Mouse (Mus musculus): ENCODE measurements around the gene Zfp689.
"Not testable (repeated sequence)": the region's sequence is repeated elsewhere in the genome, so short reads cannot be mapped to it uniquely, and the experiment has no call there.

Gene Zfp689

DNA sequence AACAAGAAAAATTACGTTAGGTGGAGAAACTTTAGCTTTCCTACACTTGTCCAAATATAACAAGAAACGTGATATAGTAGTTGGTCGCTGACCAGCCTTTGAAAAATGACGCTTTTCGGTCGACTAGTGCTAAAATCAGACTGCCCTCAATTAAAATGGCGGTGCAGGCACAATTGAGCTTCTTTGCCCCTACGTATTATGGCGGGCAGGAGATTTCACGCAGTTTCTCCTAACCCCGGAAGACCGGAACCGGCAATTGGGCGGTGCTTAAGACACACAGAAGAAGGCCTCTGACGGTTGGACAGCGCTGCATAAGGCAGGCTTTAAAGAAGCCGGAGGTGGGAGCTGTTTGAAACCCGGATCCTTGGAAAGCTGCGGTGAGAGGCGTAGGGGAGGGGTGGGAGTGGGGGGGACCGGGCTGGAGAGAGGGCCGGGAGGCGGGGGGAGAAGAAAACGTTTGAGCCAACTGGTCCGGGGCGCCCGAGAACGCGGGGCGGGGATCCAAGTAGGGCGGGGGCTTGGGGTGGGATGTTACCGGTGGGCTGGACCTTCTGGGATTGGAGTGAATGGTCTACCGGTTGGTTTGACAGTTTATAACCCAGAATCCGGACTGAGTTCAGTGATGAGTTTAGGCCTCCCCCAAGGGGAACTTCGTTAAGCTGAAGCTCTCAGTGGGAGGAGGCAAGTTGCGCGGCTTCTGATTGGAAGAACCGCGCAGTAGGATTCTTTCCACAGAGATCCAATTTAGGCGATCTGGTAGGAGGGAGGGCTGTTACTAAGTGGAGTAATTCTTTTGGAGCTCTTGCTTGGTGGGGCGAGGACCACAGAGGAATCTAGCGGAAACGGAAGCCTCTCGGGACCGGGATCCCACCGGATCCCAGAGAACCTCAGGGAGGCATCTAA is 22.0 kb upstream of the Zfp689 start:
- peak; percentile 96 for DNase-seq (ENCODE audit: low spot score)

DNA sequence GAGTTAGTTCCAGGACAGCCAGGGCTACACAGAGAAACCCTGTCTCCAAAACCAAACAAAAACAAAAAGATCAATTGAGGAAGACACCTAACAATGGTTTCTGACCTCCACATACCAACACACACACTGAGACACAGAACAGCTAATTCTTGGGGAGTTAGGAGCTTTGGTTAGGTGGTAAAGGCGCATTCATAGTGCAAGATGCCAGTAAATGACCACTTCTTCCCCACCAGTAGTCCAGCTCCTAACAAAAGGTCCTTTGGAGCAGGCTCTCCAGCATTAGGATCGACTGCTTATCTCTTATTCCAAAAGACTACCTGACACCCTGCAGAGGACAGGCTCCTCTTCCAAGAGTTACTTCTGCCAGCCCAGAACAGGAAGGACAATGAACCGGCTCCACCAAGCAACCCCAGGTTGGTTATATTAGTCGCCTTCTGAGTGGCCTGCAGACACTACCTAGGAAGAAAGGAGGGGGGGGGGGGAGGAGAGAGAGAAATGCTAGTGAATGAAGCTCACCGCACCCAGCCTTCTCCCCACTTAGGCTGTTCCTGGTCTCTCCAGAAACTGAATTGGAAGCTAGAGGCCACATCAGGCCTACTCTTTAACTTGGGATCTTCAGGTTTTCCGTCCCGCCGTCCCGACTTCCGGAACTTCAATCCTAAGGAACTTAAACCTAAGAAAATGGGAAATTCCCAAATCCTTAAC is 21.2 kb upstream of the Zfp689 start:
- DNase-seq (ENCODE audit: low spot score) = no peak

DNA sequence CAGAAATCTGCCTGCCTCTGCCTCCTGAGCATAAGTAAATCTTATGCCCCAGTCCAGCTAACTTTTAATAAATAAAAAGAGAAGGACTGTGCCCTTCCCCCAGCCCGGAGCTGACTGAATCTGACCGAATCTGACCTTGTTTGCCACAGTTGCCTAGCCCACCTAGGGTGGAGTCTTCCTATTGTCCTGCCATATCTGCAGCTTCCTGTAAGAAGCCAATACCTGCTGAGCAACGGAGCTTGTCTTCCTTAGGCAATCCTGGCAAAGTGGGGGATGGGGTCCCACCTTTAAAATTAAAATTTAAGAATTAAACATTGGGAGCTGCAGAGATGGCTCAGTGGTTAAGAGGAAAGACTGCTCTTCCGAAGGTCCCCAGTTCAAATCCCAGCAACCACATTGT is 17.6 kb upstream of the Zfp689 start:
- DNase-seq (ENCODE audit: low spot score) = no peak

DNA sequence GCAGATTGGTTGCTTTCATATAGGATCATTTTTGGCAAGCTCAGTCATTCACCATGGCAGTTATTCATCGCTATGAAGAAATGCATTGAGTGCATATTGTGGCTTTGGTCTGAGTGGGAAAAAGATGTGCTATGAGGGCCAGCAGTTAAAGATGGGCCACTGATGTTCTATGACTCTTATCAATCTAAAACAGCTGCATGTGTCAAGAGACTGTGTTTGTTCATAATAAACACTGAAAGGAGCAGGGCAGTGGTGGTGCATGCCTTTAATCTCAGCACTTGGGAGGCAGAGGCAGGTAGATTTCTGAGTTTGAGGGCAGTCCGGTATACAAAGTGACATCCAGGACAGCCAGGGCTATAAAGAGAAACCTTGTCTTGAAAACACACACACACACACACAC is 16.7 kb upstream of the Zfp689 start:
- DNase-seq (ENCODE audit: low spot score) = not testable (repeated sequence)

DNA sequence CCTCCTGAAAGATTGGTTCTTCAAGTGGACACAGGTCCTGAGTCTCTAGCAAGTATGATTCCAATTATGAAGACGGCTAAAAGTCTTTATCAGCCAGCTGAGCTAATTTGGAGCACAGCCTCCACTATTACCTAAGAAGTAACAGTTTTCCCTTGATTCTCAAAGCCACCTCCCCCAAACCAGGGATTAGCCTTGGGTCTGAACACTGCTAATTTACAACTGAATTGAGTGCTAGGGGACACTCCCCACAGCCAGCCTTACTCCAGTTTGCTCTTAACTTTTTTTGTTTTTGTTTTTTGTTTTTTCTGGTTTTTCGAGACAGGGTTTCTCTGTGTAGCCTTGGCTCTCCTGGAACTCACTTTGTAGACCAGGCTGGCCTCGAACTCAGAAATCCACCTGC is 16.2 kb upstream of the Zfp689 start:
- DNase-seq (ENCODE audit: low spot score) = no peak

DNA sequence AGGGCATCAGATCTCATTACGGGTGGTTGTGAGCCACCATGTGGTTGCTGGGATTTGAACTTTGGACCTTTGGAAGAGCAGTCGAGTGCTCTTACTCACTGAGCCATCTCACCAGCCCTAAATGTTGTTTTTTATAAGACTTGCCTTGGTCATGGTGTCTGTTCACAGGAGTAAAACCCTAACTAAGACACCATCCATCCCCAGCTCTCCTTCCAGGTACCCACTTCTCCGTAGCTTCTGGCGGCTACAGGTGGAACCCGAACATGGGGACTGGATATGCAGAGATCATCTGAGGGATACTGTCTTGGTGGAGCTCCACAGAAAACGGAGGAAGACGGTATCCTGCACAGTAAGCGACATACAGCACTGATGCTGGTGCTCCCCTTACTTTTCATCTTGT is 10.4 kb upstream of the Zfp689 start, which contains the start of gene Prr14:
Gene Prr14, plus strand, starts transcription at position 301 of the 400 bp plus-strand sequence.
- DNase-seq (ENCODE audit: low spot score) = not testable (repeated sequence)

DNA sequence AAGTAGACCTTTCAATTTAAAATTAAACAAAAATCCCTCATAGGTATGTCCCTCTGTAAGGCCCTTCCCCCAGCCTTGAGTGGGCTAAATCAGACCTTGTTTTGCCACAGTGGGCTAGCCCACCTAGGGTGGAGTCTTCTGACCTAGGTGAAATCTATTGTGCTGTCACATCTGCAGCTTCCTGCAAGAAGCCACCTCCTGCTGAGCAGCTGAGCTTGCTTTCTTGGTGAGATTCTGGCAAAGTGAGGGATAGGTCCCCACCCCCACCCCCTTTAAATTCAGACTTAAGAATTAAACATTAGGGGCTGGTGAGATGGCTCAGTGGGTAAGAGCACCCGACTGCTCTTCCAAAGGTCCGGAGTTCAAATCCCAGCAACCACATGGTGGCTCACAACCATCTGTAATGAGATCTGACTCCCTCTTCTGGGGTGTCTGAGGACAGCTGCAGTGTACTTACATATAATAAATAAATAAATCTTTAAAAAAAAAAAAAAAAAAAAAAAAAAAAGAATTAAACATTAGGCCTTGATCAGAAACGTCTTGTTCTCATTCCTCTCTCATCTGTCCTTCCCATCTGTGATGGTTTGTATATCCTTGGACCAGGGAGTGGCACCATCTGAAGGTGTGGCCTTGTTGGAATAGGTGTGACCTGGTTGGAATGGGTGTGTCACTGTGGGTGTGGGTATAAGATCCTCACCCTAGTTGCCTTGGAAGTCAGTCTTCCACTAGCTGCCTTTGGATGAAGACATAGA is 9.6 kb upstream of the Zfp689 start:
- not testable (repeated sequence) for DNase-seq (ENCODE audit: low spot score)

DNA sequence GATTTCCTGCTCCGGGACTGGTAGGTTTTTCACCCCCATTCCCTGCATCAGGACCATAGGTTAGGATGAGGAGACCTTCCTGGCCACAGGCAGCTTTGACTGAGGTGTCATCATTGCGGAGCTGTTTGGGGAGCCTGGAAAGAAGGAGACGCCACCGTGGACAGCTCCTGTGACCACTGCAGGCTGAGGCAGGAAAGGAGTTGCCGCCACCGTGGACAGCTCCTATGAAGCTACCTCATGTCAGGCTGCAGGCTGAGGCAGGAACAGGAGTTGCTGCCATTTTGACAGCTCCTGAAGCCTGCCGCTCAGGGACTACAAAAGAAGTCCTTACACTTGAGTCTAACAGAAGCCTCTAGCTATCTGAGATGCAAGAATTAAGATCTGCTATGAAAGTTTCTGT is 5.9 kb upstream of the Zfp689 start:
- no peak for DNase-seq (ENCODE audit: low spot score)

DNA sequence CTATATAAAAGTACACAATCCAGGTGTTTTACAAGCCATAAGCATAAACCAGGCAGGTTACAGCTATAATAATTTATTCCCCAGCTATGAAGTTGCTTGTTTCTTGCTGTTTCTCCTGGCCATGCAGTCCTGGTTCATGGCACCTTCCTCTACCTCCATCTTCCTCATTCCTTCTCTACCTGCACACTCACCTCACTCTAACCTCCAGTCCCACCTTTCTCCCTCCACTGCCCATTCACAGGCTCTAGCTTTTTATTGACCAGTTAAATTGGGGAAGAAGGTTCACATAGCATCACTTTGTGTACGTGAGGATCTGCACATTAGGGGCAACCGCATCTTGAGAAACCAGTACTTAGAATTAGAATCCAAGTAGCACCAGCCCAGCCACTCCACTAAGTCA is 4.1 kb upstream of the Zfp689 start:
- DNase-seq (ENCODE audit: low spot score) = no peak

DNA sequence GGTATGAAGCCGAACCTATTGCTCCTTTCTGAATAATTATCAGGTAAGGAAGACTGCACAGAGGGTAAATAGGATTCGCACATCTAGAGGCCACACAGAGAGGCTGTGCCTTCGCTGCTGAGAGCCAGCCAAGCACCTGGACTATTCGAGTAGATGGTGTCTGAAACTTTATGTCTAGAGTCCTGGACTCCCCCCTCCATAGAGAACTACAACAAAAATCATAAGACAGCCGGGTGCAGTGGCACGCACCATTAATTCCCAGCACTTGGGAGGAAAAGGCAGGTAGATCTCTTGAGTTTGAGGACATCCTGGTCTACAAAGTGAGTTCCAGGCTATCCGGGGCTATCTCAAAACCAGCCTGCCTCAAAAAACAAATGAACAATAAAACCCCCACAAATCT is 1.0 kb upstream of the Zfp689 start:
- DNase-seq (ENCODE audit: low spot score) = no peak

DNA sequence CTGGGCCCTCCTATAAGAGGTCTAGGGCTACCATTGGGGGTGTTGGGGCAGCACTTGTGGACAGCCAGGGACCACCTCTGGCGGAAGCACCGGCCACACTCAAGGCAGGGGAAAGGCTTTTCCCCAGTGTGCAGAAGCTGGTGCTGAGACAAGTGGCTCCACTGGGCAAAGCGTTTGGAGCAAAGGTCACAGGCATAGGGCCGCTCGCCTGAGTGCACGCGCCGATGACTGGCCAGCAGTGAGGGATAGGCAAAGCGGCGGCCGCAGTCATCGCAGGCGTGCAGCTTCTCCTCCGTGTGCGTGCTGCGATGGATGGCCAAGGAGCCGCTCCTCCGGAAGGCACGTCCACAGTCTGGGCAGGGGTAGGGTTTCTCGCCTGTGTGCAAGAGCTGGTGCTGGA is 5.0 kb downstream of the Zfp689 start:
- DNase-seq (ENCODE audit: low spot score) = no peak

DNA sequence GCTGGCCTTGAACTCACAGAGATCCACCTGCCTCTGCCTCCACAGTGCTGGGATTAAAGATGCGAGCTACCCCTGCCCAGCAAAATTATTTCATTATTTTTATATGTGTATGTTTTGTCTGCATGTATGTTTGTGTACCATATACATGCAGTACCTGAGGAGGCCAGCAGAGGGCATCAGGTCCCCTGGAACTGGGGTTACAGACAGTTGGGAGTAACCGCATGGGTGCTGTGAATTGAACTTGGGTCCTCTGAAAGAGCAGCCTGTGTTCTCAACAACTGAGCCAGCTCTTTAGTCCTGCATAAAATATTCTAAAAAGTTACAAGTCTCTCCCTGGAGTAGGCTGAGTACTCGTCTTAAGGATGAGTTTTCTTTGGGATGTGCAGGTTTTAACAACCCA is 11.2 kb downstream of the Zfp689 start:
- peak; percentile 20 for DNase-seq (ENCODE audit: low spot score)

DNA sequence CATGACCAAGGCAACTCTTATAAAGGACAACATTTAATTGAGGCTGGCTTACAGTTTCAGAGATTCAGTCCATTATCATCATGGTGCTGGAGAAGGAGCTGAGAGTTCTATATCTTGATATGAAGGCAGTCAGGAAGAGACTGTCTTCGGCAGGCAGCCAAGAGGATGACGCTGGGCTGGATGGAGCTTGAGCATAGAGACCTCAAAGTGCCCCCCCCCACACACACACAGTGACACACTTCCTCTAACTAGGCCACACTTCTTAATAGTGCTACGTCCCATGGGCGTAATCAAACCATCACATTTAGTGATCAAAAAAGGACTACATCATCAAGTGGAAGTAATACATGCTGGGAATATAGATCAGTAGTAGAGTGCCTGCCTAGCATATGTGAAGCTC is 13.8 kb downstream of the Zfp689 start:
- DNase-seq (ENCODE audit: low spot score) = no peak

DNA sequence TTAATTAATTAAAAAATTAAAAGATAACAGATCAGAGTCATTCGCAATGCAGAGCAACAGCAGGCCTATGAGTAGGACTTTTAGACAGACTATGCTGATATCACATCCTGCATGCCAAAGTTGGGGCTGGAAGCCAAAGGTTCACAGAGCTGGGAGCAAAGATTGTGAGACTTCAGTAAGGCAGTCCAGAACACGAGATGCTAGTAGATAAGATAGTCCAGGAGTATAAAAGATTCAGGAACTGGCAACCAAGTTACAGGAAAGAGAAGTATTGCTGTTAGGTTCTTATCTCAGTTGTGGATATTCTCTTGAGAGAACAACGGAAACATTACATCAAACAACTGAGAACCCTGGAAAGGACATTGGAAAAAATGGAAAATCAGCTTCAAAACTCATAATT is 22.6 kb downstream of the Zfp689 start:
- no peak for DNase-seq (ENCODE audit: low spot score)

DNA sequence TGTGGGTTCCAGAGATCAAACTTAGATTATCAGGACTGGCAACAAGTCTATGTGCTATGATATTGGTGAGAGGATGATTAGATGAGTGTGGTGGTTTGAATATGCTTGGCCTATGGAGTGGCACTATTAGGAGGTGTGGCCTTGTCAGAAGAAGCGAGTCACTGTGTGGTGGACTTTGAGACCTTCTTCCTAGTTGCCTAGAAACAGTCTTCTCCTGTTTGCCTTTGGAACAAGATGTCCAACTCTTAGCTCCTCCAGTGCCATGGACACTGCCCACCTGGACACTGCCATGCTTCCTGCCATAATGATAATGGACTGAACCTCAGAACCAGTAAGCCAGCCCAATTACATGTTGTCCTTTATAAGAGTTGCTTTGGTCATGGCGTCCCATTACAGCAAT is 23.0 kb downstream of the Zfp689 start:
- DNase-seq (ENCODE audit: low spot score) = no peak

DNA sequence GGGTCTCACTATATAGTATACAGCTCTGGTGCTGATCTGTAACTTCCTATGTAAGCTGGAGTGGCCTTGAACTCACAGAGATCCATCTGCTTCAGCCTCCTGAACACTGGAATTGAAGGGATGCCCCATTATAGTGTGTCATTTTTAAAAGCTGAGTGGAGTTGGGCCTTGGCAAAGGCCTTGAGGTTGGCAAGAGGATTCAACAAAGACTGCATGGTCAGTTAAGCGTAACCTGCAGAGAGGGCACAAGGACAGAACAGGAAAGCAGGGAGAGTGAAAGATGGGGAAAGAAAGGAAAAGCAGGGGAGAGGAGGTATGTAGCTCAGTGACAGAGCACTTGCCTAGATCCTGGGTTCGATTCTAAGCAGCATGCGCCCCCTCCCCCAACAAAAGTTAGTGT is 23.7 kb downstream of the Zfp689 start:
- no peak for DNase-seq (ENCODE audit: low spot score)

DNA sequence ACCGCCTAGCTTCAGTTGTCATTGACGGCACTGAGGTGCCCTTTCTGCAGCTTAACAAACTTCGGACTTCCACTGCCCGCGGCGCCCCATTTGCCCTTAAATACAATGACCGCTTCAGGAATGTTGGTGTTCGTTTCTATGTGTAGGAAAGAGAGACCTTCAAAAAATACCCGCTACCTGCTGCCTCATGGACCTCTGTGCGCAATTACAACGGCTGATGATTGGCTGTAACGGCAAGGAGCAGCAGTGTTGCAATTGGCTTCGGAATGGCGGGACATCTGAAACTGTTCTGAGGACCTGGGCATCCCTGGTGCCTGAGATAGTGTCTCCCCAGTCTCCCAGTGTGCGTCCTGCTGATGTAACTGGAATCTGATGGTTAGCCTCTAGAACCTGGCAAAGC is 26.7 kb downstream of the Zfp689 start:
- DNase-seq (ENCODE audit: low spot score) = peak; percentile 46

DNA sequence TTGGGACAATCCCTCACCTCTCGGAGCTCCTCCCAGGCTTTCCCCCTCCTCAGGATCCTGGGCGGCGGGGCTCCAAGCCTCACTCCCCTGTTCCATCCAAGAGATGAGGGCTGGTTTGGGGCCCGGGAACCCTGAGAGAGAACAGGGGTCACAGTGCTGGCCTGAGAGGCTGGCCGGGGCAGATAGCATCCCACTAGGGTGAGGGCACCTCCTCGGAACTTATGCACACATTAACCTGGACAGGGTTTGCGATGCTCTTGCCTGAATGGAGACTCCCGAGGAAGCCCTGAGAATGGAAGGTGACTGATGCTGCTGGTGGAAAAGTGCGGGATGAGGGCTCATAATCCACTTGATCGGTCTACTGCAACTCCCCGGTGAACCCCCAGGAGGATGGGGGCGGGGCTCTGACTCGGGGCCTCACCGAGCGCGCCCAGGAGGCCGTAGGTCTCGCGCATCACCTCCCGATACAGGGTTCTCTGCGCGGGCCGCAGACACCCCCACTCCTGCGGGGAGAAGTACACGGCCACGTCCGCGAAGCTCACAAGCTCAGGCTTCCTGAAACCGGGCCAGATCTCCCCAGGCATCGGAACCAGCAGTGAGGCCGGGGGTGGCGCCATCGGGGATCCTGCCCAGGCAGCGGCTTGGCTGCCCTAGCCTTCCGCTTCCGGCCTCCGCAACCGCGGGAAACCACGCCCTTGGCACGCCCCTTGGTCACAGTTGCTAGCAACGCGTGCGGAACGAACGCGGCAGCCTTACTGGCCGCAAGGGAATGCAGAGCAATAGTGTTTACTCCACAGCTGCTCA is 27.4 kb downstream of the Zfp689 start, which contains the start of gene Zfp688:
Gene Zfp688, minus strand, starts transcription at position 681 of the 804 bp plus-strand sequence.
- DNase-seq (ENCODE audit: low spot score) = peak; percentile 93

DNA sequence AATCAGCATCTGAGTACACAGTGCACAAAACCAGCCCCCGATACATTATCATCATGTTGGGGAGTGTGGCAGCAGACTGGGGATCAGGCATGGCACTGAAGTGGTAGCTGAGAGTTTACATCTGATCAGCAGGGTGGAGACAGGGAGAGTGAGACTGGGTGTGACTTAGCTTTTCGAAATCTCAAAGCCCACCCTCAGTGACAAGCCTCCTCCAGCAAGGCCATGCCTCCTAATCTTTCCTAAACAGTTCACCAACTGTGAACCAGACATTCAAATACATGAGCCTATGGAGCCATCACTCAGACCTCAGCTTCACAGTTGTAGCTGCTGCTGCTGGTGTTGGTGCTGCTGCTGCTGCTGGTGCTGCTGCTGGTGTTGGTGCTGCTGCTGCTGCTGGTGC is 37.5 kb downstream of the Zfp689 start:
- no peak for DNase-seq (ENCODE audit: low spot score)

DNA sequence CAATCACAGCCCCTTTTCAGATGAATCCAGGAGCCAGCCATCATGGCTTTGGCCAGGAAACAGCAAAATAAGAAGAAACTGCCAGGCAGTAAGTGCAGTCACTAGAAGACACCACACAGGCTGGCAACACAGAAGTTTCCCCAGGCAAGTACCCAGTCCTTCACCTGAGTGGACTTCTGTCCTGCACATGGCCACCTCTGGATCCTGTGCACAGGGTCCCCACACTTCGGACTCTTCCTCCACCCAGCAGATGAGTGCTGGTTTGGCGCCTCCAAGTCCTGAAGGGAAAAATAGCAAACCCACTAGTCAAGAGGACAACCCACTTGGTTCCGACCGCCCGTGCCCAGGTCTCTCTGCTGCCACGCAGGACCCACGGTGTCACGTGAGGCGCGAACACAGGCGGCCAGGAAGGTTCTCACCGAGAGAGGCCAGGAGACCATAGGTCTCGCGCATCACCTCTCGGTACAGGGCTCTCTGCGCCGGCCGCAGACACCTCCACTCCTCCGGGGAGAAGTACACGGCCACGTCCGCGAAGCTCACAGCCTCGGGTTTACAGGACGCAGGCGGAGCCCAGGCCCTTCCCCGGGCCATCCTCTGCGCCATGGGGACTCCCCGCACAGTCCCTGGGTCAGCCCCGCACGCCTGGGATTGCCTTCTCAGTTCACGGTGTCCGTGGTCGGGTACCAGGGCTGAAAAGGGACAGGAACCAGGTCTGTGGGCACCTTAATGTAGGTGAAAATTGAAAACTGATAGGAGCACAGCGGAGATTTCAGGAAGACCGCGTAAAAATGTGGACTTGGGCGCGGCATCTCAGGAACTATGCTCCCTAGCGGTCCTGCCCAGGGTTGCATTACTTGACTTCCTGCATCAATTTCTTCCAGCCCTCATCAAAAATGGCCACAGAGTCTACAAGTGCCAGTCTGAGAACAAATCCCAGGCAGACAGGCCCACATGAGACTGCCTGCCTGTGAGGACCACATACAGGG is 42.7 kb downstream of the Zfp689 start, which contains the start of gene Zfp764:
Gene Zfp764, minus strand, starts transcription at position 821 of the 986 bp plus-strand sequence.
- peak; percentile 95 for DNase-seq (ENCODE audit: low spot score)
